Comparison of ENCODE assay signal across 14 mouse cellular contexts in genomic region chr10:43674749-43675148, GRCm38 (mm10).
"Had no signal": no experiment of that assay in that cellular context is flagged by ENCODE, and none has a peak within 500 bp of the region (broad histone marks: within the 10 kb centered on the region; RNA-seq: fewer than 3 reads in every experiment).

No protein-coding gene starts in this region.

- H3K27ac ChIP-seq: limb, embryonic 10.5 days; limb, embryonic 13.5 days; macrophage; midbrain, embryonic 10.5 days; midbrain, embryonic 13.5 days; stomach, embryonic 15.5 days had no signal

- H3K9me3 ChIP-seq: limb, embryonic 10.5 days; limb, embryonic 13.5 days; midbrain, embryonic 10.5 days; midbrain, embryonic 13.5 days; stomach, embryonic 15.5 days had no signal

- H3K27me3 ChIP-seq: limb, embryonic 13.5 days; midbrain, embryonic 13.5 days; stomach, embryonic 15.5 days had no signal

- ATAC-seq: lung, postnatal 0 days; midbrain, embryonic 13.5 days had no signal

- H3K36me3 ChIP-seq: limb, embryonic 10.5 days; limb, embryonic 13.5 days; midbrain, embryonic 10.5 days; midbrain, embryonic 13.5 days; stomach, embryonic 15.5 days had no signal

- H3K4me3 ChIP-seq: limb, embryonic 10.5 days; limb, embryonic 13.5 days; midbrain, embryonic 10.5 days; midbrain, embryonic 13.5 days; stomach, embryonic 15.5 days had no signal

- DNase-seq: kidney, adult 18-20 months; kidney, adult 9 months; kidney, postnatal 14 days; kidney, postnatal 4 days; lung, embryonic 14.5 days; right cerebral cortex, postnatal 4 days; thymus, postnatal 25 days had no signal

- H3K4me2 ChIP-seq: limb, embryonic 13.5 days; lung, embryonic 14.5 days; midbrain, embryonic 13.5 days; stomach, embryonic 15.5 days had no signal

- H3K9ac ChIP-seq: limb, embryonic 13.5 days; lung, embryonic 14.5 days; midbrain, embryonic 13.5 days; stomach, embryonic 15.5 days had no signal

- H3K4me1 ChIP-seq: midbrain, embryonic 13.5 days; stomach, embryonic 15.5 days had no signal
